Mouse (Mus musculus): ENCODE measurements around the gene Rnf149. TPM values are rescaled to one million over a fixed set of nuclear protein-coding genes. Genes with fewer than 3 reads are reported as not detected.
A peak's percentile ranks its signal among the peaks of the same experiment; 100 is the strongest.

Rnf149 gene
- polyA plus RNA-seq, 1 experiment from 2014 or later, result 25.9 TPM

GRCm38 (mm10) chr1:39579139-39579538, 1.9 kb upstream of the Rnf149 start:
- Histone ChIP-seq H3K4me2 (ENCODE audit: low read depth, low read length) (peak overlapping the region; percentile 2; the same call in 1 of the 2 replicates), H3K27ac (ENCODE audit: low read depth) (peak overlapping the region; percentile 98), H3K4me1 (ENCODE audit: insufficient read depth) (peaks cover 31% of the 10 kb centered on the region), H3K4me3 (ENCODE audit: low read depth, low read length) (no peak overlapping the region), H3K9me3 (ENCODE audit: low read length) (no peaks in the 10 kb centered on the region), H3K36me3 (replicated peaks; ENCODE audit: insufficient read depth, low read length) (no peaks in the 10 kb centered on the region), H3K9ac (replicated peaks) (no peak overlapping the region), H3K27me3 (ENCODE audit: insufficient read depth, low read length) (no peaks in the 10 kb centered on the region)
- TF ChIP-seq EP300 (IDR thresholded peaks at IDR 0.05; ENCODE audit: low read depth), result peak; percentile 22; the same call in 1 of the 2 replicates
- no peak for TF ChIP-seq CTCF (IDR thresholded peaks at IDR 0.05; ENCODE audit: low read depth)
- ATAC-seq, result no peak
- peak; percentile 25 for DNase-seq
- 26% methylated on average over 6 of the region's 6 CpGs for WGBS (ENCODE audit: insufficient replicate concordance)

DNA sequence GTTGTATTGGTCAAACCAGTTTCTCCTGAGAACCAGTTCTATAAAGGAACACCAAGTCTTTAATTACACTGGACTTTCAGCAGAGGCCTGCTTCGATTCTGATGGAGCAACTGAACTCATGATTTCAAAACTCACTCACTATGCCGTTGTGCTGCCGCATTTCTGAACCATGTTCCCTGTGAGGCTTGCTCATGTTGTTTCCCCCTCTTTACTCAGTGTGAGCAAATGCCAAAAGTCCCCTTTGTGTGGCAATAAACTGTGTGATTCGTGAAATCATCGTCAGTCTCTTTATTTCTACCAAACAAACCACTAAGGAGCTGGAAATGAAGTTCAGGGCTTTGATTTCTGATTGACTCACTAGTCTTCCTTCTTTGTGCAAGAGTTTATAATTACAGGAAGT, 1.2 kb upstream of the Rnf149 start:
- ATAC-seq, result peak; percentile 60
- peak overlapping the region; percentile 96; the same call in 1 of the 2 replicates for H3K4me2 ChIP-seq (ENCODE audit: low read depth, low read length)
- H3K9ac ChIP-seq (replicated peaks), result no peak overlapping the region
- peak overlapping the region; percentile 98 for H3K27ac ChIP-seq (ENCODE audit: low read depth)
- no peak overlapping the region for H3K4me3 ChIP-seq (ENCODE audit: low read depth, low read length)
- H3K36me3 ChIP-seq (replicated peaks; ENCODE audit: insufficient read depth, low read length), result no peaks in the 10 kb centered on the region
- WGBS (ENCODE audit: insufficient replicate concordance), result 36% methylated on average over 5 of the region's 5 CpGs
- H3K9me3 ChIP-seq (ENCODE audit: low read length), result no peaks in the 10 kb centered on the region
- TF ChIP-seq EP300 (IDR thresholded peaks at IDR 0.05; ENCODE audit: low read depth), result peak; percentile 71
- no peak for TF ChIP-seq CTCF (IDR thresholded peaks at IDR 0.05; ENCODE audit: low read depth)
- peak; percentile 55 for DNase-seq
- H3K4me1 ChIP-seq (ENCODE audit: insufficient read depth), result peaks cover 36% of the 10 kb centered on the region
- no peaks in the 10 kb centered on the region for H3K27me3 ChIP-seq (ENCODE audit: insufficient read depth, low read length)

DNA sequence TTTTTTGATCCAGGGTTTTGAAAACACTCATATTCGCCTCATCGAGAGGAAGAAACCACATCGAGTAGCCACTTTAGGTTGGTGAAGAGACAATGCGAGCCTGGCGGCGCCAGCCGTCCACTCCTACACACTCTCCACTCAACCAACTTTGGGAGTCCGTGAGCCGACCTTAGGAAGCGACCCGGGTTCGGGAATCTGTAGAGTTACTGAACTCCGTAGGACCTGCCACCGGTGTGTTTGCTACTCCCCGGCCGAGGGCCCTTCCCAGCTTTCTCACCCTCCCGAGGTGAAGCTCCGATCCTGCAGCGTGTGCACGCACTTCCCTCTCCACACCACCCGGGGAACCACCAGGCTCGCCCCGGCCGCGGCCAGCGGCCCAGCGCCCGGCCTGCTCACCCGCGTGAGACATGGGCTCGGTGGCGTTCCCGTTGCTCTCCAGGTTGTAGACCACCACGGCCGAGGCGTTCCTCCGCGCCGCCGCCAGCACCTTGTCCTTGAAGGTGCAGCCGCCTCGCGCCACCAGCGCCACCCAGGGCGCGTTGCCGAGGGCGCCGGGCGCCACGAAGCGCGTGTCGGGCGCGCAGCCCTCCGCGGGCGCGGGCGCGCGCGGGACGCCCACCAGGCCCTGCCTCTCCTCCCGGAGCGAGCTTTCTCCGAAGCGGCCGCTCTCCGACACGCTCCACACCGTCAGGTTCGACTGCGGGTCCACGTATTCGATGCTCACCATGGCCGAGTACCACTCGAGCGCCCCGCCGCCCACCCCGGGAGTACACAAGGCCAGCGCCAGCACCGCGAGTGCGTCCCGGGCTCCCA, 568 bp downstream of the Rnf149 start:
- Histone ChIP-seq H3K4me1 (ENCODE audit: insufficient read depth) (peaks cover 42% of the 10 kb centered on the region), H3K27ac (ENCODE audit: low read depth) (peak overlapping the region; percentile 98), H3K4me2 (ENCODE audit: low read depth, low read length) (peak overlapping the region; percentile 96), H3K36me3 (replicated peaks; ENCODE audit: insufficient read depth, low read length) (peaks cover 4% of the 10 kb centered on the region; the same call in 1 of the 2 replicates), H3K9me3 (ENCODE audit: low read length) (no peaks in the 10 kb centered on the region), H3K4me3 (ENCODE audit: low read depth, low read length) (peak overlapping the region; percentile 94), H3K9ac (replicated peaks) (peak overlapping the region; percentile 95), H3K27me3 (ENCODE audit: insufficient read depth, low read length) (no peaks in the 10 kb centered on the region)
- DNase-seq (peak; percentile 69), ATAC-seq (peak; percentile 40)
- no peak for TF ChIP-seq CTCF (IDR thresholded peaks at IDR 0.05; ENCODE audit: low read depth)
- TF ChIP-seq EP300 (IDR thresholded peaks at IDR 0.05; ENCODE audit: low read depth), result no peak
- 1% methylated on average over 74 of the region's 88 CpGs for WGBS (ENCODE audit: insufficient replicate concordance)

GRCm38 (mm10) chr1:39575778-39576375, 1.3 kb downstream of the Rnf149 start:
- H3K9me3 ChIP-seq (ENCODE audit: low read length), result no peaks in the 10 kb centered on the region
- H3K4me3 ChIP-seq (ENCODE audit: low read depth, low read length), result peak overlapping the region; percentile 94
- 3% methylated on average over 8 of the region's 8 CpGs for WGBS (ENCODE audit: insufficient replicate concordance)
- no peak for DNase-seq
- H3K27me3 ChIP-seq (ENCODE audit: insufficient read depth, low read length), result no peaks in the 10 kb centered on the region
- peaks cover 4% of the 10 kb centered on the region; the same call in 1 of the 2 replicates for H3K36me3 ChIP-seq (replicated peaks; ENCODE audit: insufficient read depth, low read length)
- H3K4me1 ChIP-seq (ENCODE audit: insufficient read depth), result peaks cover 44% of the 10 kb centered on the region
- TF ChIP-seq CTCF (IDR thresholded peaks at IDR 0.05; ENCODE audit: low read depth) (no peak), EP300 (IDR thresholded peaks at IDR 0.05; ENCODE audit: low read depth) (no peak)
- peak overlapping the region; percentile 98 for H3K27ac ChIP-seq (ENCODE audit: low read depth)
- peak overlapping the region; percentile 96 for H3K4me2 ChIP-seq (ENCODE audit: low read depth, low read length)
- ATAC-seq, result no peak
- H3K9ac ChIP-seq (replicated peaks), result peak overlapping the region; percentile 95

DNA sequence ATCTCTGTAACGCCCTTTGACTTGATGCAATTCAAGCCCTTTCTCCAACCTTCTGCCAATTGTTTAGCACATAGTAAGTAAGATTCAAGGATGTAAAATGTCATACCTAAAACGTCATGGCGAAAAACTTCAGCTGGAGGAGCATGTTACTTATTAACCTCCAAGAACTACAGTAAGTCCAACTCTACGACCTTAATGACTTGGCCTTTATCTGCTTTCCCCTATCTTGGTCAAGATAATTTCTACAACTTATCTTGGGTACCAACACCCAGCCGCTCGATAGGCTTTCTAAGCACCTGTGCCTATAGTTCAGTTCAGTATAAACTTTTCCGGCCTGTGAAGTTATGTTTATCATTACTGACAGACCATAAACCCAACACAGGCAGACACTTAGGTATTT, 3.3 kb downstream of the Rnf149 start:
- Histone ChIP-seq H3K27me3 (ENCODE audit: insufficient read depth, low read length) (no peaks in the 10 kb centered on the region), H3K27ac (ENCODE audit: low read depth) (no peak overlapping the region), H3K4me3 (ENCODE audit: low read depth, low read length) (no peak overlapping the region), H3K4me2 (ENCODE audit: low read depth, low read length) (peak overlapping the region; percentile 96; the same call in 1 of the 2 replicates), H3K36me3 (replicated peaks; ENCODE audit: insufficient read depth, low read length) (peaks cover 10% of the 10 kb centered on the region; the same call in 1 of the 2 replicates), H3K9ac (replicated peaks) (no peak overlapping the region), H3K9me3 (ENCODE audit: low read length) (no peaks in the 10 kb centered on the region), H3K4me1 (ENCODE audit: insufficient read depth) (peaks cover 33% of the 10 kb centered on the region)
- WGBS (ENCODE audit: insufficient replicate concordance), result 55% methylated on average over 7 of the region's 7 CpGs
- no peak for ATAC-seq
- no peak for DNase-seq
- no peak for TF ChIP-seq EP300 (IDR thresholded peaks at IDR 0.05; ENCODE audit: low read depth)
- TF ChIP-seq CTCF (IDR thresholded peaks at IDR 0.05; ENCODE audit: low read depth), result no peak

- H3K27ac ChIP-seq (ENCODE audit: low read depth), result no peak overlapping the region
Measured at GRCm38 (mm10) chr1:39571653-39572052, 5.6 kb downstream of the Rnf149 start.

More at GRCm38 (mm10) chr1:39571653-39572052, 5.6 kb downstream of the Rnf149 start:
- Histone ChIP-seq H3K4me1 (ENCODE audit: insufficient read depth) (peaks cover 24% of the 10 kb centered on the region; the same call in 1 of the 2 replicates), H3K9me3 (ENCODE audit: low read length) (no peaks in the 10 kb centered on the region), H3K4me2 (ENCODE audit: low read depth, low read length) (peak overlapping the region; percentile 27), H3K36me3 (replicated peaks; ENCODE audit: insufficient read depth, low read length) (peaks cover 10% of the 10 kb centered on the region; the same call in 1 of the 2 replicates), H3K27me3 (ENCODE audit: insufficient read depth, low read length) (no peaks in the 10 kb centered on the region), H3K4me3 (ENCODE audit: low read depth, low read length) (no peak overlapping the region), H3K9ac (replicated peaks) (no peak overlapping the region)
- no peak for ATAC-seq
- no peak for DNase-seq
- no peak for TF ChIP-seq EP300 (IDR thresholded peaks at IDR 0.05; ENCODE audit: low read depth)
- TF ChIP-seq CTCF (IDR thresholded peaks at IDR 0.05; ENCODE audit: low read depth), result no peak
- WGBS (ENCODE audit: insufficient replicate concordance), result 40% methylated on average over 6 of the region's 6 CpGs
